Mouse (Mus musculus): ENCODE measurements at regions not wholly inside any gene's neighbourhood (a gene's known extent, or its start where the extent isn't known, plus 50 kb on each side); places are given as distances from the start of the nearest gene placed in this dataset.

DNA sequence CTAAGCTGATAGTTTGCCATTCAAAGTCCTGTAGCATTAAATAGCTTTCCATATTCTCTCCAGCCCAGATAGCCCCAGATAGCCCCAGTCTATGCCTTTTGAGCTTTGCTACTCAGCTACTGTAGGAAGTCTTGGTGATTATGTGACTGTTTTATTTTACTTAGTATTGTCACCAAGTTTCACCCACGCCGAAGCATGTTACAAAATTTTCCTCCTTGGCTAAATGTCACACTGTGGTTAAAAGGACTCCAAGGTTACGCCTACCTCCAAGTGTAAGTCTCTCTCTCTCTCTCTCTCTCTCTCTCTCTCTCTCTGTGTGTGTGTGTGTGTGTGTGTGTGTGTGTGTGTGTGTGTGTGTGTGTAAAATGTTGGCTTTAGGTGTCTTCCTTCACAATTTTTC is 270.2 kb upstream of the Rnaseh2b start:
- TF ChIP-seq CTCF (IDR thresholded peaks at IDR 0.05; ENCODE audit: borderline replicate concordance, control insufficient read depth, extremely low read depth, insufficient read depth, low read length, poor library complexity) (no peak), POLR2A (IDR thresholded peaks at IDR 0.05; ENCODE audit: control insufficient read depth, extremely low read depth, insufficient read depth, low read length, poor library complexity) (no peak)

Data from thymus, adult 2 months (tissue).